Mouse (Mus musculus) cerebellum, adult (tissue): ENCODE results near the gene Timm8a2.

Source experiments
- ATAC-seq: cut with Nextera tagmentation; 2 replicates; pipeline ENCODE4 v1.9.2; 2017; ENCODE audit warnings: mild to moderate bottlenecking, moderate library complexity, mixed read lengths; ENCODE audit not compliant: insufficient number of reproducible peaks, low FRiP score, low TSS enrichment

Gene Timm8a2

DNA sequence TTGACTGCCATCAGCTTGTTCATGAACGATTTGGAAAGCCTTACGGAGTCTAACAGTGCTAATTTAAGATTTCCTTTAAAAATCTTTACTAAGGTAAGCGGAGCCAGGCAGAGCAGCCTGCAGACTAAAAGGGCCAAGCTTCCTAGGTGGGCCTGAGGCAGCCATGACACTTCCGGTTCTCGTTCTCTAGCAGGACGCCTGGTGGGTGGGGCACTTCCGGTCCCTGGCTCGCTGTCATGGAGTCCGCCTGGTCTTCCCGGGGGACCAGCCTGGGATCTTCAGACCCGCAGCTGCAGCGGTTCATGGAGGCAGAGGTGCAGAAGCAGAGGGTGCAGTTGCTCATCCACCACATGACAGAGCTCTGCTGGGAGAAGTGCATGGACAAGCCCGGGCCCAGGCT, at the start of gene Timm8a2:
Gene Timm8a2, plus strand, starts transcription at position 224 of the 400 bp plus-strand sequence.
- no peak for ATAC-seq

GRCm38 (mm10) chr14:121985477-121985876, 49.0 kb upstream of the Timm8a2 start:
- ATAC-seq = no peak

- no peak for ATAC-seq
Observed at GRCm38 (mm10) chr14:121986028-121986427, 48.4 kb upstream of the Timm8a2 start.

DNA sequence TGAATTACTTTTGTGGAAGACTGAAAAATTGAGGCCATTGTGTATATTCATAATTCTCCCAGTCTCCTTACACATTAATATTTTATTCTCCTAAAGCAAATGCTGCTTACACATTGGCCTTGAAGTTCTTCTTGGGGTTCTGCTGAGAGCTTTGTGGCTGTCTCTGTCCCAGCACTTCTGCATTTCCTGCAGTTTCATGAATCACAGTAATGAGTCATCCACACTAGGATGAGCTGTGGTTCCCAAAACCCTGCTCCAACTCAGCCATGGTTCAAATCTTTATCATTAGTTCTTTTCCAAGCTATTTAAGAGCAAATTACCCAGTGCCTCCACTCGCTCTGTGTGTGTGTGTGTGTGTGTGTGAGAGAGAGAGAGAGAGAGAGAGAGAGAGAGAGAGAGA, 47.2 kb upstream of the Timm8a2 start:
- no peak for ATAC-seq

DNA sequence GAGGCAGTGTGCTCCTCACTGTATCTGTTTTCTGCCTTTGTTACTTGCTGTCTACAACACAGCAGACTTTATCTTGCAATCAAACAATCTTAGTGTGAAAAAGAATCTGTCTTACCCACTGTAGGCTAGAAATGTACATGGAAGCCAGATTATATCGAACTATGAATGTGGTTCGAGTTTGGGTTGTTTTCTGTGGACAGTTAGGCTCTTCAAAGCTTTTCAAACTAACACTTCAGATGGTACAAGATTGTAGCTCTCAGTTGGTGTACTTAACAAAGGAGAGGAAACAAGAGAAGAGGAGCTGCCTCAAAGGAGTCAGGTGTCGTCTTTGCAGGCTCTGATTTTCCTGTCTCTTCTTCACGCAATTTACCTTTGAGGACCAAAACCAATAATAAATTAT, 46.8 kb upstream of the Timm8a2 start:
- no peak for ATAC-seq

- no peak for ATAC-seq
Observed at GRCm38 (mm10) chr14:121989331-121989730, 45.1 kb upstream of the Timm8a2 start.

DNA sequence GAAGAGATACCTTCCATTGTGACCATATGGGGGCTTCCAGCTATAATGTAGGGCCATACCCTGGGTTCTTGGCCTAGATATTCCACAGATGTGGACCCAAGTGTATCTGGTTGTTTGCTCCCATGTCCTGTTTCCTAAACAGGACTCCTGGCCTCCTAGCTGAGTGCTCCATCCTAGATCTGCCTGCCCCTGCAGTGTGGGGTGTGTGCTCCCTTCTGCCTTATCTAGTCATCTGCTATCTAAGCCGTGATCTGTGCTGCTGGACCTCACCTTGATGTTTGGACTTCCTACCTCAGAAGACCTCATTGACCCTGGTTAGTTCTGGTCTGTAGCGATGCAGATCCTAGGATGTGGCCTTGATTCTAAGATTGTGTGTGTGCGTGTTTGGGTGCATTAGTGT, 44.6 kb upstream of the Timm8a2 start:
- no peak for ATAC-seq

- ATAC-seq = no peak
Observed at GRCm38 (mm10) chr14:121990897-121991296, 43.6 kb upstream of the Timm8a2 start.

DNA sequence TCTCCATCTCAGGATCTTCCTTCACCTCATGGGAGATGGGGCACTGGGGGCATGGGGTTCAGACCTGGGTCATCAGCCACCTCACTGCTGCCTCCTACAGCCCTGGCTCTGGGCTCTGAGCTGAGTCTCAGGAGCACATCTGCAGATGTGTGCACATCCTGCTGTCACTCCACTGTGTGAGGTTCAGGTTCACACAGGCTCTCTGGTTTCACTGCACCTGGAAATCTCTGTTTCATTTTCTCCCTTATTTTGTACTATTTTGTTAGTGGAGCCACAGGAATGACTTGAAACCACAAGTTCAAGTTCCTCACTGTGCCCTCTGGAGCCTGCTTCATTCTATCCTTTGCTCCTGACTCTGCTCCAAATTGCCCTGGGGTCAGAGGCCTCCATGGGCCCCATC, 42.6 kb upstream of the Timm8a2 start:
- ATAC-seq = no peak

DNA sequence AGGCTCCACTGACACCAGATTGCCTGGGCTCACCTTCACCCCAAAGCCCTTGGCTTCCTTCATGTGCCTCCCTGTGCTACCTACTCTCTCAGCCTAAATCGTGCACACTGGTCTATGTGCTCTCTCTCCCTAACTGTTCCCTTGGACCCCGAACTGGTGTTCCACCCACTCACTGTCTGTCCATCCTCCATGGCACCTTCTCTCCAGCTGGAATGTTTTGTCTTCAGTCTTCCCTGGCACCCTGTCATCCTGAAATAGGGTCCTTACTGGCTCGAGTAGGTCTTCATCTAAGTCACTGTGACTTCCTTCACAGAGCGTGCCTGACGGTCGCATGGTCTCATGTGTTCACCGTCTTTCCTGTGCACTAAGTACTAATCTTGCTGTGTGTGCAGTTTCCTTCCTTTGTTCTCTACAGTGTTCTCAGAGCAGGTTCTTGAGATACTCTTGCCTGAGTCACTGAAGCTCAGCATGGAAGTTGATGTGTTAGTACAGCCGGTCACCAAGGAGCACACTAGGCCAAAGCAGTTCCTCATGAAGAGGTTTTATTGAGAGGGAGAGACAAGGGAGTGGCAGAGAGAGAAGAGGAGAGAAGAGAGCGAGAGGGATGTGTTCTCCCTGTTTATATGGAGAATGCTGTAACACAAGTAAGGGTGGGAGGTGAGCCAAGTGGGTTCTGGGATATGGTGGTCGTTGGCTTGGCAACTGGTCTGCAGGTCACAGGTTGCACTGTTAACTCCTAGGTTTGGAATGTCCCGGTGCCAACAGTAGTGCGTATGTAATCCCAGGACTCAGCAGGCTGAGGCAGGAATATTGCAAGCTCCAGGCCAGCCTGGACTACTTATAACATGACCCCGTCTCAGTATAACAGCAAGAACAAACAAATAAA, 41.8 kb upstream of the Timm8a2 start:
- no peak for ATAC-seq

- no peak for ATAC-seq
Observed at GRCm38 (mm10) chr14:121993616-121994015, 40.9 kb upstream of the Timm8a2 start.

- ATAC-seq = no peak
Observed at GRCm38 (mm10) chr14:121994171-121994700, 40.2 kb upstream of the Timm8a2 start.

DNA sequence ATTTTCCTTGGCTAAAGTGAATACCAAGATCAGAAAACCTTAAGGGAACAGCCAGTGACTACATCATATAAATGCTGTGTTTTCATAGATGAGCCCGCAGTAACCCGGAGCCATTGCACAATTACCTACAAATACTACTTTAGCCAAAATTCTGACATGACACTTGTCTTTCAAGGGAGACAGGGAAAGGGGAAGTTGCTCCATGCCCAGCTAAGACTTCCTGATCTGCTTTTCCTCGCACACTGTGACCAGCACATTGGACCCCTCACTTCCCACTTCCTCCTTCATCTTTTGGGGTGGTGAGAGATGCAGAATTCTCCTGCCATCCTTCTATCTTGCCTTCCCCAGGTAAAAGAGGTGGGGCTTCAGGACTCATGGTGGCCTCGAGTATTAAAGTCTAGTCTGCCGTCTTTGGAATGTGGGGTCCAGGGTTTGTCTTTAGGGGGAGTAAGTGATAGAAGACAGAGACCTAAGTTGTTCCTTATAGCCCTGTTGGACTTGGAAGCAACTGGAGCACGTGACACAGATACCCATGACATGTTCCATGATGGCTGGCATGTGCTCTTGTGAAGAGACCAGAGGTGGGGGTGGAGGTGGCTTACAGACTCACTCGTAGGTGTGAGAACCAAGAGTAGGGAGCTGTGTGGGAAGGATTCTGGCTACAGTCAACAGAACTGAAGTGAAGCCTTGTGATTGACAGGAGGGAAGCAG, 39.5 kb upstream of the Timm8a2 start:
- no peak for ATAC-seq

DNA sequence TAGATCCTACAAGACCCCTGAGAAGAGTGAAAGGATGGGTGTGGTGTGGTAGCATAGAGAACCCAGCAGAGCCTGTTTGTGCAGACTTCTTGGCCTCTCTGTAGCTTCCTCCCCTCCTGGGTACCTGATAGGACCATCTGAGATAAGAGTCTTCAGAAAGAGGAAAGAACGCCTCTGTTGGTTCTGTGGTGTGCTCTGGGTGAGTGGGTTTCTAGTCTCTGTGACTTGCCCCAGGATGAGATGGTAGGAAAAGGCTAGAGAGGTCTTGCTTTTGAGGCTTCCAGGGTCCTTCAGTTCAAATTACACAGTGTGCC, 39.0 kb upstream of the Timm8a2 start:
- ATAC-seq = no peak

GRCm38 (mm10) chr14:121996786-121997185, 37.7 kb upstream of the Timm8a2 start:
- no peak for ATAC-seq

DNA sequence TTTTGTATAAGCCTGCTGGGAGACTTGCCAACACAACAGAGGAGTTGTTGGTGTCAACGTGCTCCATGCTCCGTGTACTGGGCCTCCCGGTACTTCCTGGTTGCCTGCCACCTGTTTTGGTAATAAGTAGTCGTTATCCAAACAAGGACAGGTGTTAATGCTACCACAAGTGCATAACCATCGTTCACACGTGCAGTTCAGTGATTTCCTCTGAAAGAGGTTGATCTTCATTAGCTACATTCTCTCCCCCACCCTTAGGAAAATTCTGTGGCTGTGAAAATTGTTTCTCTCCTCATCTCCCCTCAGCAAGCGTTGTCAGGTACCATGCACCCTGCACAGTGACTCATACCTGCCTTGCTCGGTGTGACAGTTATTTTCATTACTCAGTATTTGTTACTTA, 35.0 kb upstream of the Timm8a2 start:
- ATAC-seq = no peak

DNA sequence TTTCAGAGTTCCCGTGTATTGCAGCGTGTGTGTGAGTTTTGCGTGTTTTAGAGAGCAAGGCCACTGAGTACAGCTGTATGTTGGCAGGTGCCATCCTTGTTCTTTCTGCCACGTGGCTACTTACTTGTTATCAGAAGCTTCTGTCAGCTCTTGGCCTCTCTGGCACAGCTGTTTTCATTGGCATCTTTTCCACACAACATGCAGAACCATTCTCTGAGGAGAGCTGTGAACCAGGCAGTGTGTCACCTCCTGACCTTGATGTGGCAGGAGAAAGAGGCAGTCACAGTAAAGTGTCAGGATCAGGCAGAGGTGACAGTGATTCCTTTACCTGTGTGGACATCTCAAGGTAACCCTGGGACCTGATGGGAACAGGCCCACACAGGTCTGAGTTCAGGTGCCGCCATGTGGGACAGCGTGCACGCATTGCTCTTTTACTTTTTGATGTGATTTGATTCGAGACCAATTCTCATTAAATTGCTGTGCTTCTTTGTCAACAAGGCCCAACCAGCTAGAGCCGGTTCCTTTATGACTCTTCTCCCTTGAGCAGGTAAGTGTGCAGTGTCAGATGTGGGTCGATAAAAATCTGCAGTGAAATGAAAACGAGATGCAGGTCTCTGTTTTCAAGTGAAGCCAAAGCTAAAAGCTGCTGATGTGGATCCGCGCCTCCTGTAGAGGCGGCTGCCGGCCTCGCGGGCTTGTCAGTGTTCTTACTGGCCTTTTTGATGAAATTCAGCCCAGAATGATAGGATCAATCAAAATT, 33.9 kb upstream of the Timm8a2 start:
- no peak for ATAC-seq

- no peak for ATAC-seq
Observed at GRCm38 (mm10) chr14:122002224-122002623, 32.2 kb upstream of the Timm8a2 start.

GRCm38 (mm10) chr14:122003812-122004211, 30.7 kb upstream of the Timm8a2 start:
- ATAC-seq = no peak

GRCm38 (mm10) chr14:122008261-122008660, 26.2 kb upstream of the Timm8a2 start:
- ATAC-seq = no peak

- no peak for ATAC-seq
Observed at GRCm38 (mm10) chr14:122009502-122009901, 25.0 kb upstream of the Timm8a2 start.
